Mouse (Mus musculus): ENCODE data around the gene Pds5a. TPM values are rescaled to one million over a fixed set of nuclear protein-coding genes. Genes with fewer than 3 reads are reported as not detected.

The Pds5a gene
- polyA plus RNA-seq, 1 experiment from 2014 or later: 78.0 TPM

Other genes with a start within 250 kb of the Pds5a start
- gene Gm43552, start 205.4 kb downstream of the Pds5a start, polyA plus RNA-seq (2015; fragmentation: Nextera tagmentation; extraction: Ambion mirVana): not detected in 2 replicates
- 113 and 116 TPM in 2 replicates for gene Smim14, start 161.1 kb downstream of the Pds5a start, polyA plus RNA-seq (2015; fragmentation: Nextera tagmentation; extraction: Ambion mirVana)
- gene Ube2k, start 161.0 kb downstream of the Pds5a start, polyA plus RNA-seq (2015; fragmentation: Nextera tagmentation; extraction: Ambion mirVana): 197 and 215 TPM in 2 replicates
- 35.3 and 37.0 TPM in 2 replicates for gene N4bp2, start 65.2 kb upstream of the Pds5a start, polyA plus RNA-seq (2015; fragmentation: Nextera tagmentation; extraction: Ambion mirVana)
- gene Rhoh, start 162.9 kb upstream of the Pds5a start, polyA plus RNA-seq (2015; fragmentation: Nextera tagmentation; extraction: Ambion mirVana): 0.93 and 1.1 TPM in 2 replicates
- gene Chrna9, start 236.6 kb upstream of the Pds5a start, polyA plus RNA-seq (2015; fragmentation: Nextera tagmentation; extraction: Ambion mirVana): 0.70 and 0.77 TPM in 2 replicates